Mouse (Mus musculus) forebrain, embryonic 11.5 days (tissue): ENCODE data around the gene Bcap31. TPM values are rescaled to one million over a fixed set of nuclear protein-coding genes. Genes with fewer than 3 reads are reported as not detected.
"Not testable (repeated sequence)": the region's sequence is repeated elsewhere in the genome, so short reads cannot be mapped to it uniquely, and the experiment has no call there.

Source experiments
- ATAC-seq: fragments of 200-750 bp; cut with Nextera tagmentation; replicated peaks from 2 replicates; pipeline ENCODE4 v1.8.0; 2017; ENCODE audit warnings: moderate TSS enrichment; ENCODE audit not compliant: low FRiP score
- DNase-seq: peaks from one replicate; pipeline ENCODE4 v3.0.0-alpha.2; 2017; ENCODE audit warnings: low spot score
- H3K27ac ChIP-seq: fragments of 300-500 bp; sonication (generic); 2 replicates; pipeline ENCODE4 v1.5.1; 2014; ENCODE audit warnings: low read depth, low read length
- H3K27me3 ChIP-seq: fragments of 300-500 bp; sonication (generic); 2 replicates; pipeline ENCODE4 v1.6.1; 2014; ENCODE audit warnings: mild to moderate bottlenecking, low read length, mixed read lengths; ENCODE audit not compliant: control insufficient read depth, insufficient read depth
- H3K36me3 ChIP-seq: fragments of 300-500 bp; sonication (generic); 2 replicates; pipeline ENCODE4 v1.6.1; 2014; ENCODE audit warnings: mild to moderate bottlenecking, low read length, moderate library complexity, mixed read lengths; ENCODE audit not compliant: control insufficient read depth, insufficient read depth
- H3K4me1 ChIP-seq: fragments of 300-500 bp; sonication (generic); replicated peaks from 2 replicates; pipeline ENCODE4 v1.6.1; 2014; ENCODE audit warnings: low read length, mixed read lengths; ENCODE audit not compliant: control insufficient read depth, insufficient read depth
- H3K4me2 ChIP-seq: fragments of 300-500 bp; sonication (generic); 2 replicates; pipeline ENCODE4 v1.6.1; 2014; ENCODE audit warnings: low read depth, mild to moderate bottlenecking, low read length, moderate library complexity, mixed read lengths; ENCODE audit not compliant: severe bottlenecking
- H3K4me3 ChIP-seq: fragments of 300-500 bp; sonication (generic); 2 replicates; pipeline ENCODE4 v1.5.1; 2014; ENCODE audit warnings: low read depth, low read length
- H3K9ac ChIP-seq: fragments of 300-500 bp; sonication (generic); 2 replicates; pipeline ENCODE4 v1.6.1; 2014; ENCODE audit warnings: low read length
- H3K9me3 ChIP-seq: fragments of 300-500 bp; sonication (generic); 2 replicates; pipeline ENCODE4 v1.6.1; 2016; ENCODE audit warnings: low read length, mixed read lengths; ENCODE audit not compliant: control insufficient read depth
- WGBS: fragments of 180-500 bp; shearing (Covaris S2); extraction: QIAGEN DNeasy Blood & Tissue Kit; methylation state at CpG from one replicate; pipeline ENCODE4 v1.1.7; 2014; 5-methylcytosine and 5-hydroxymethylcytosine counted together
- polyA plus RNA-seq: library from polyadenylated mRNA; unstranded; fragments of >200 nt; fragmentation: Nextera tagmentation; extraction: Ambion mirVana; gene quantifications from 2 replicates; pipeline ENCODE4 v1.2.1, GENCODE M21; 2014

Gene Bcap31
- polyA plus RNA-seq: 128 and 135 TPM in 2 replicates

GRCm38 (mm10) chrX:73716109-73716661 is at the start of gene Bcap31, which contains the start of gene Abcd1:
Gene Bcap31, minus strand, starts transcription at chrX:73716175.
Gene Abcd1, plus strand, starts transcription at chrX:73716597.
- 10% methylated on average over 37 of the region's 45 CpGs for WGBS
- peak within 1 kb of the TSS; percentile 57 for H3K4me2 ChIP-seq

GRCm38 (mm10) chrX:73765311-73765710 is 49.3 kb upstream of the Bcap31 start:
- H3K4me2 ChIP-seq: no peak overlapping the region
- H3K4me1 ChIP-seq: no peaks in the 10 kb centered on the region
- H3K36me3 ChIP-seq: no peaks in the 10 kb centered on the region
- no peak overlapping the region for H3K4me3 ChIP-seq
- H3K27me3 ChIP-seq: no peaks in the 10 kb centered on the region
- ATAC-seq: no peak
- no peak overlapping the region for H3K27ac ChIP-seq
- H3K9ac ChIP-seq: no peak overlapping the region
- H3K9me3 ChIP-seq: no peaks in the 10 kb centered on the region
- no peak for DNase-seq
- WGBS: 73% methylated on average over 1 of the region's 1 CpGs

More at GRCm38 (mm10) chrX:73716109-73716661, at the start of gene Bcap31, which contains the start of gene Abcd1:
- H3K4me1 ChIP-seq: peaks cover 2% of the 10 kb centered on the region; the same call in 1 of the 2 replicates
- peak within 1 kb of the TSS; percentile 59 for H3K9ac ChIP-seq
- no peaks in the 10 kb centered on the region; the same call in 1 of the 2 replicates for H3K27me3 ChIP-seq
- peak within 1 kb of the TSS; percentile 51 for H3K27ac ChIP-seq
- H3K9me3 ChIP-seq: no peaks in the 10 kb centered on the region
- H3K36me3 ChIP-seq: no peaks in the 10 kb centered on the region
- ATAC-seq (peak; percentile 93), DNase-seq (peak; percentile 95)
- H3K4me3 ChIP-seq: peak within 1 kb of the TSS; percentile 46

- Histone ChIP-seq H3K4me1 (no peaks in the 10 kb centered on the region), H3K27ac (no peak overlapping the region), H3K4me2 (no peak overlapping the region), H3K27me3 (no peaks in the 10 kb centered on the region; the same call in 1 of the 2 replicates), H3K36me3 (no peaks in the 10 kb centered on the region), H3K9me3 (no peaks in the 10 kb centered on the region), H3K9ac (no peak overlapping the region), H3K4me3 (no peak overlapping the region)
- 85% methylated on average over 13 of the region's 13 CpGs for WGBS
- ATAC-seq (no peak), DNase-seq (no peak)
Observed at GRCm38 (mm10) chrX:73758611-73759290, 42.8 kb upstream of the Bcap31 start.

GRCm38 (mm10) chrX:73756334-73757140 is 40.6 kb upstream of the Bcap31 start, which contains the start of gene Plxnb3:
Gene Plxnb3, plus strand, starts transcription at chrX:73757090.
- Histone ChIP-seq H3K4me1 (no peaks in the 10 kb centered on the region), H3K36me3 (no peaks in the 10 kb centered on the region), H3K9me3 (no peaks in the 10 kb centered on the region), H3K27me3 (no peaks in the 10 kb centered on the region; the same call in 1 of the 2 replicates), H3K27ac (no peak within 1 kb of the TSS), H3K9ac (no peak within 1 kb of the TSS), H3K4me2 (no peak within 1 kb of the TSS), H3K4me3 (no peak within 1 kb of the TSS)
- WGBS: 57% methylated on average over 5 of the region's 5 CpGs
- DNase-seq (no peak), ATAC-seq (no peak)

GRCm38 (mm10) chrX:73748977-73749376 is 33.0 kb upstream of the Bcap31 start:
- Histone ChIP-seq H3K4me1 (no peaks in the 10 kb centered on the region), H3K36me3 (no peaks in the 10 kb centered on the region), H3K9me3 (no peaks in the 10 kb centered on the region), H3K9ac (no peak overlapping the region), H3K27ac (no peak overlapping the region), H3K4me3 (no peak overlapping the region), H3K27me3 (no peaks in the 10 kb centered on the region), H3K4me2 (no peak overlapping the region)
- DNase-seq (no peak), ATAC-seq (no peak)
- 85% methylated on average over 1 of the region's 1 CpGs for WGBS

GRCm38 (mm10) chrX:73744774-73745481 is 29.0 kb upstream of the Bcap31 start:
- no peaks in the 10 kb centered on the region for H3K27me3 ChIP-seq

GRCm38 (mm10) chrX:73739841-73740240 is 23.9 kb upstream of the Bcap31 start:
- not testable (repeated sequence) for DNase-seq, H3K4me1 ChIP-seq, H3K4me3 ChIP-seq, H3K9me3 ChIP-seq, H3K27me3 ChIP-seq, H3K36me3 ChIP-seq, H3K9ac ChIP-seq, H3K4me2 ChIP-seq, H3K27ac ChIP-seq, ATAC-seq
- WGBS: 97% methylated on average over 7 of the region's 7 CpGs

More at GRCm38 (mm10) chrX:73744774-73745481, 29.0 kb upstream of the Bcap31 start:
- 84% methylated on average over 1 of the region's 1 CpGs for WGBS
- H3K4me1 ChIP-seq: no peaks in the 10 kb centered on the region
- DNase-seq (no peak), ATAC-seq (no peak)
- H3K36me3 ChIP-seq: no peaks in the 10 kb centered on the region
- H3K27ac ChIP-seq: no peak overlapping the region
- no peak overlapping the region for H3K4me2 ChIP-seq
- no peak overlapping the region for H3K4me3 ChIP-seq
- no peaks in the 10 kb centered on the region for H3K9me3 ChIP-seq
- H3K9ac ChIP-seq: no peak overlapping the region

- no peak for DNase-seq
- Histone ChIP-seq H3K27ac (no peak overlapping the region), H3K27me3 (no peaks in the 10 kb centered on the region), H3K9me3 (no peaks in the 10 kb centered on the region), H3K4me1 (no peaks in the 10 kb centered on the region), H3K4me3 (no peak overlapping the region), H3K36me3 (no peaks in the 10 kb centered on the region), H3K4me2 (no peak overlapping the region), H3K9ac (no peak overlapping the region)
- 63% methylated on average over 5 of the region's 5 CpGs for WGBS
- ATAC-seq: no peak
Observed at GRCm38 (mm10) chrX:73739151-73739550, 23.2 kb upstream of the Bcap31 start.
